ENCODE assay signal across 26 mouse cellular contexts in the genomic region with DNA sequence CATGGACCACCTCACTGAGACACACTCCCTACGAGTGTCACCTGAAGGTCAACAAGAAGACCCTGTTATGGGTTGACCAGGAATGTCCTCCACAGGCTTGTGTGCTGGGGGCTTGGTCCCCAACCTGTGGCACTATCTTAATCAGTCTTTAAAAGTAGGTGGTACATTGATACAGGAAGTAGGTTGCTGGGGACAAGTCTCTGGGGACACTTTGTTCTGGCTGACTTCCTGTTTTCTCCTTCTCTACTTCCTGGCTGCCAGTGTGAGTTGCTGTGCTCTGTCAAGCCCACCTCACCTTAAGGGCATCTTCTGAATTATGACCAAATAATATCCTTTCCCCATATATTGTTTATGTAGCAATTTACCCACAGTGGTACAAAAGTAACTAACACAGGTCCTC.
DNase-seq lines count a peak whose midpoint lies in the region; ATAC-seq and TF ChIP-seq lines count a peak whose summit lies in the region.
"Had no signal": no experiment of that assay in that cellular context is flagged by ENCODE, and none has a peak within 500 bp of the region (broad histone marks: within the 10 kb centered on the region; RNA-seq: fewer than 3 reads in every experiment).

No protein-coding gene starts in this region.

- TF ChIP-seq CTCF in liver, postnatal 0 days (IDR thresholded peaks at IDR 0.05; ENCODE audit: low read depth), result no peak

- no peak overlapping the region for H3K9ac ChIP-seq in liver, postnatal 0 days (replicated peaks)
- H3K9ac ChIP-seq: heart, embryonic 15.5 days; hindbrain, embryonic 13.5 days; neural tube, embryonic 13.5 days; stomach, embryonic 15.5 days had no signal

- ATAC-seq in liver, postnatal 0 days, result peak; percentile 33; the same call in 1 of the 2 replicates
- peak; percentile 87 for ATAC-seq in neutrophil, adult 5-6 weeks (ENCODE audit: extremely low read depth, insufficient number of reproducible peaks, low FRiP score, poor library complexity, severe bottlenecking)

- no peak for TF ChIP-seq EP300 in liver, postnatal 0 days (IDR thresholded peaks at IDR 0.05; ENCODE audit: low read depth)

- DNase-seq in liver, postnatal 0 days, result peak; percentile 17
- no peak for DNase-seq in liver
- peak; percentile 15 for DNase-seq in thymus, postnatal 4 days
- no peak for DNase-seq in thymus, postnatal 36 days
- peak; percentile 82 for DNase-seq in splenic B cell, adult 2 months (ENCODE audit: low read depth, low spot score)
- DNase-seq in urinary bladder, postnatal 14 days (ENCODE audit: low spot score), result no peak
- no peak for DNase-seq in layer of hippocampus, postnatal 36 days
- DNase-seq: adrenal gland, postnatal 36 days; cerebellum, adult 11 months; cerebellum, postnatal 10 days; gastrocnemius, adult 2 months; heart, postnatal 36 days; kidney, adult 9 months; kidney, postnatal 14 days; lung, adult 18-20 months; lung, postnatal 14 days; midbrain, embryonic 14.5 days; right cerebral cortex, adult 18-20 months; thymus, adult 2 months had no signal

- peak overlapping the region; percentile 55; the same call in 1 of the 2 replicates for H3K27ac ChIP-seq in liver, postnatal 0 days (ENCODE audit: low read depth)
- H3K27ac ChIP-seq: embryonic facial prominence, embryonic 10.5 days; gastrocnemius, adult 2 months; heart, embryonic 15.5 days; hindbrain, embryonic 13.5 days; neural tube, embryonic 13.5 days; stomach, embryonic 15.5 days had no signal

- H3K9me3 ChIP-seq in liver, postnatal 0 days (ENCODE audit: low read length), result no peaks in the 10 kb centered on the region
- H3K9me3 ChIP-seq: embryonic facial prominence, embryonic 10.5 days; heart, embryonic 15.5 days; hindbrain, embryonic 13.5 days; neural tube, embryonic 13.5 days; stomach, embryonic 15.5 days had no signal

- no peaks in the 10 kb centered on the region for H3K27me3 ChIP-seq in liver, postnatal 0 days (ENCODE audit: insufficient read depth, low read length)
- no peaks in the 10 kb centered on the region for H3K27me3 ChIP-seq in splenic B cell, adult 2 months (ENCODE audit: control insufficient read depth, insufficient read depth, low read length, poor library complexity, severe bottlenecking)
- H3K27me3 ChIP-seq: heart, embryonic 15.5 days; neural tube, embryonic 13.5 days; stomach, embryonic 15.5 days had no signal

- no peaks in the 10 kb centered on the region for H3K4me1 ChIP-seq in liver, postnatal 0 days (ENCODE audit: insufficient read depth)
- H3K4me1 ChIP-seq: embryonic facial prominence, embryonic 10.5 days; heart, embryonic 15.5 days; hindbrain, embryonic 13.5 days; neural tube, embryonic 13.5 days; stomach, embryonic 15.5 days had no signal

- no peak overlapping the region for H3K4me2 ChIP-seq in liver, postnatal 0 days (ENCODE audit: low read depth, low read length)
- H3K4me2 ChIP-seq: heart, embryonic 15.5 days; hindbrain, embryonic 13.5 days; liver, embryonic 11.5 days; neural tube, embryonic 13.5 days; stomach, embryonic 15.5 days had no signal

- WGBS in liver, postnatal 0 days (ENCODE audit: insufficient replicate concordance), result 64% methylated on average over 1 of the region's 1 CpGs

- H3K36me3 ChIP-seq in liver, postnatal 0 days (replicated peaks; ENCODE audit: insufficient read depth, low read length), result no peaks in the 10 kb centered on the region
- H3K36me3 ChIP-seq in splenic B cell, adult 2 months (ENCODE audit: control insufficient read depth, insufficient read depth, low read length, poor library complexity, severe bottlenecking), result no peaks in the 10 kb centered on the region
- H3K36me3 ChIP-seq: embryonic facial prominence, embryonic 10.5 days; heart, embryonic 15.5 days; hindbrain, embryonic 13.5 days; neural tube, embryonic 13.5 days; stomach, embryonic 15.5 days had no signal

- no peak overlapping the region for H3K4me3 ChIP-seq in liver, postnatal 0 days (ENCODE audit: low read depth, low read length)
- H3K4me3 ChIP-seq: embryonic facial prominence, embryonic 10.5 days; gastrocnemius, adult 2 months; heart, embryonic 15.5 days; hindbrain, embryonic 13.5 days; neural tube, embryonic 13.5 days; stomach, embryonic 15.5 days had no signal

Comparison
In these comparisons a context has a peak if more than half of its experiments do, and no peak if none do; other contexts are left out.
1. DNase-seq: peak in liver, postnatal 0 days (single experiment), thymus, postnatal 4 days (single experiment) and splenic B cell, adult 2 months (single experiment); none in liver (single experiment), thymus, postnatal 36 days (0 of 2), urinary bladder, postnatal 14 days (single experiment) and layer of hippocampus, postnatal 36 days (0 of 2).